ENCODE assay signal across 17 mouse cellular contexts in the genomic region with DNA sequence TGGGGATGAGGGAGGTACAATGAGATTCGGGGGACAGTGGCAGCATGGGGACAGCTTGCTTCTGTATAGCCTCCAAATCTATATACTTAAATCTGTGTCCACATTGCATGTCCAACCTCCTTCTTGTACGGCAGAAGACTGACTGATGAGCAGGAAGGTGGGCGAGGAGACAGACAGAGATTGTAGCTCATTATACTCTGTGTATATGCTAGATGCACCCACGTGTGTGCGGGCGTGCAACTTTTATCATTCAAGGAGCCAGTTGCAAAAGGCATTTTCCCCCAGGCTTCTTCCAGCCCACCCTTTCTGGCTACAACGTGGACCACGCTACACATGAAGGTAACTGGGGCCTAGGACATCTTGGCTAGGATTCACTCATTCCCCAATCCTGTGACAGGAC.
DNase-seq lines count a peak whose midpoint lies in the region; ATAC-seq and TF ChIP-seq lines count a peak whose summit lies in the region.
"Had no signal": no experiment of that assay in that cellular context is flagged by ENCODE, and none has a peak within 500 bp of the region (broad histone marks: within the 10 kb centered on the region; RNA-seq: fewer than 3 reads in every experiment).

No protein-coding gene starts in this region.

- no peaks in the 10 kb centered on the region for H3K9me3 ChIP-seq in intestine, postnatal 0 days (ENCODE audit: control insufficient read depth)
- no peaks in the 10 kb centered on the region for H3K9me3 ChIP-seq in intestine, embryonic 16.5 days (ENCODE audit: control insufficient read depth, low read length)
- H3K9me3 ChIP-seq in MEL (replicated peaks; ENCODE audit: insufficient read depth, low read length), result no peaks in the 10 kb centered on the region
- no peaks in the 10 kb centered on the region for H3K9me3 ChIP-seq in embryonic facial prominence, embryonic 10.5 days
- no peaks in the 10 kb centered on the region for H3K9me3 ChIP-seq in liver, embryonic 16.5 days (replicated peaks; ENCODE audit: control insufficient read depth, low read length)
- H3K9me3 ChIP-seq: embryonic facial prominence, embryonic 13.5 days; forebrain, embryonic 15.5 days; limb, embryonic 12.5 days; midbrain, embryonic 13.5 days; neural tube, embryonic 12.5 days had no signal

- TF ChIP-seq POLR2A in MEL (IDR thresholded peaks at IDR 0.05; ENCODE audit: control insufficient read depth in 1 of 2, insufficient read depth in 1 of 2, low read depth in 1 of 2, low read length in 2 of 2, poor library complexity in 1 of 2), result no peak

- no peak overlapping the region for H3K4me3 ChIP-seq in intestine, postnatal 0 days (ENCODE audit: low read depth, low read length)
- no peak overlapping the region for H3K4me3 ChIP-seq in intestine, embryonic 16.5 days (ENCODE audit: low read length)
- no peak overlapping the region for H3K4me3 ChIP-seq in MEL (ENCODE audit: control insufficient read depth in 1 of 2, insufficient read depth in 1 of 2, low read depth in 2 of 2, low read length in 2 of 2)
- H3K4me3 ChIP-seq in embryonic facial prominence, embryonic 10.5 days, result no peak overlapping the region
- peak overlapping the region; percentile 51 for H3K4me3 ChIP-seq in liver, embryonic 16.5 days (ENCODE audit: low read depth, low read length)
- H3K4me3 ChIP-seq: embryonic facial prominence, embryonic 13.5 days; forebrain, embryonic 15.5 days; limb, embryonic 12.5 days; midbrain, embryonic 13.5 days; neural tube, embryonic 12.5 days had no signal

- no peak for ATAC-seq in intestine, postnatal 0 days
- no peak for ATAC-seq in intestine, embryonic 16.5 days
- ATAC-seq in liver, embryonic 16.5 days (ENCODE audit: low read depth), result no peak
- ATAC-seq: forebrain, embryonic 15.5 days; midbrain, embryonic 13.5 days had no signal

- peak overlapping the region; percentile 15; the same call in 1 of the 2 replicates for H3K27ac ChIP-seq in intestine, postnatal 0 days (ENCODE audit: low read depth, low read length)
- H3K27ac ChIP-seq in intestine, embryonic 16.5 days (ENCODE audit: low read length), result no peak overlapping the region
- H3K27ac ChIP-seq in MEL (ENCODE audit: control insufficient read depth, low read depth, low read length), result peak overlapping the region; percentile 43
- H3K27ac ChIP-seq in embryonic facial prominence, embryonic 10.5 days (replicated peaks), result 0 out of 2 replicates have a peak overlapping the region, but pooled peaks have one; percentile 46
- peak overlapping the region; percentile 97 for H3K27ac ChIP-seq in liver, embryonic 16.5 days (ENCODE audit: low read length)
- H3K27ac ChIP-seq: embryonic facial prominence, embryonic 13.5 days; forebrain, embryonic 15.5 days; limb, embryonic 12.5 days; midbrain, embryonic 13.5 days; neural tube, embryonic 12.5 days had no signal

- no peak for TF ChIP-seq EP300 in MEL (IDR thresholded peaks at IDR 0.05; ENCODE audit: low read depth in 1 of 2, low read length in 2 of 2)

- H3K4me2 ChIP-seq in intestine, postnatal 0 days (replicated peaks; ENCODE audit: low read depth), result no peak overlapping the region
- no peak overlapping the region for H3K4me2 ChIP-seq in intestine, embryonic 16.5 days (ENCODE audit: low read depth, low read length)
- peak overlapping the region; percentile 61 for H3K4me2 ChIP-seq in liver, embryonic 16.5 days (ENCODE audit: low read depth, low read length)
- H3K4me2 ChIP-seq: embryonic facial prominence, embryonic 13.5 days; forebrain, embryonic 15.5 days; limb, embryonic 12.5 days; midbrain, embryonic 13.5 days; neural tube, embryonic 12.5 days had no signal

- no peaks in the 10 kb centered on the region for H3K27me3 ChIP-seq in intestine, postnatal 0 days (replicated peaks; ENCODE audit: control insufficient read depth, insufficient read depth, low read length)
- H3K27me3 ChIP-seq in intestine, embryonic 16.5 days (replicated peaks; ENCODE audit: control insufficient read depth, insufficient read depth, low read length), result no peaks in the 10 kb centered on the region
- no peaks in the 10 kb centered on the region for H3K27me3 ChIP-seq in MEL (ENCODE audit: control insufficient read depth in 1 of 2, insufficient read depth in 2 of 2, low read length in 2 of 2)
- no peaks in the 10 kb centered on the region for H3K27me3 ChIP-seq in embryonic facial prominence, embryonic 10.5 days (replicated peaks; ENCODE audit: low read depth, poor library complexity, severe bottlenecking)
- H3K27me3 ChIP-seq in liver, embryonic 16.5 days (ENCODE audit: control insufficient read depth, insufficient read depth, low read depth, low read length), result no peaks in the 10 kb centered on the region
- H3K27me3 ChIP-seq: embryonic facial prominence, embryonic 13.5 days; forebrain, embryonic 15.5 days; limb, embryonic 12.5 days; midbrain, embryonic 13.5 days; neural tube, embryonic 12.5 days had no signal

- no peaks in the 10 kb centered on the region for H3K4me1 ChIP-seq in intestine, postnatal 0 days (replicated peaks; ENCODE audit: control insufficient read depth, insufficient read depth, low read length)
- peaks cover 7% of the 10 kb centered on the region; the same call in 1 of the 2 replicates for H3K4me1 ChIP-seq in intestine, embryonic 16.5 days (ENCODE audit: control insufficient read depth, insufficient read depth, low read length)
- H3K4me1 ChIP-seq in MEL (ENCODE audit: control insufficient read depth in 1 of 2, insufficient read depth in 2 of 2, low read length in 2 of 2), result peaks cover 16 to 42% of the 10 kb centered on the region in 2 experiments
- peaks cover 35% of the 10 kb centered on the region for H3K4me1 ChIP-seq in embryonic facial prominence, embryonic 10.5 days
- peaks cover 83% of the 10 kb centered on the region for H3K4me1 ChIP-seq in liver, embryonic 16.5 days (ENCODE audit: control insufficient read depth, low read depth, low read length)

- H3K9ac ChIP-seq in intestine, postnatal 0 days (ENCODE audit: low read depth, low read length), result no peak overlapping the region
- no peak overlapping the region for H3K9ac ChIP-seq in intestine, embryonic 16.5 days (ENCODE audit: low read depth, low read length)
- peak overlapping the region; percentile 29; the same call in 1 of the 2 replicates for H3K9ac ChIP-seq in MEL (ENCODE audit: control insufficient read depth, low read depth, low read length, poor library complexity, severe bottlenecking)
- peak overlapping the region; percentile 64 for H3K9ac ChIP-seq in liver, embryonic 16.5 days (ENCODE audit: low read depth, low read length)
- H3K9ac ChIP-seq: embryonic facial prominence, embryonic 13.5 days; forebrain, embryonic 15.5 days; limb, embryonic 12.5 days; midbrain, embryonic 13.5 days; neural tube, embryonic 12.5 days had no signal

- no peak for DNase-seq in MEL (ENCODE audit: low read depth, low spot score)
- no peak for DNase-seq in embryonic facial prominence, embryonic 10.5 days (ENCODE audit: low spot score)
- DNase-seq in spleen, adult 12 weeks (ENCODE audit: low spot score), result no peak
- no peak for DNase-seq in adrenal gland, postnatal 10 days
- DNase-seq: cerebellum, postnatal 14 days; heart, postnatal 4 days; kidney, adult 11 months; kidney, postnatal 36 days; lung, postnatal 10 days had no signal

- peaks cover 2% of the 10 kb centered on the region; the same call in 1 of the 2 replicates for H3K79me2 ChIP-seq in MEL (ENCODE audit: control insufficient read depth, insufficient read depth, low read length, poor library complexity)

- TF ChIP-seq RAD21 in MEL (IDR thresholded peaks at IDR 0.05; ENCODE audit: low read depth, low read length), result no peak

- H3K36me3 ChIP-seq in intestine, postnatal 0 days (ENCODE audit: control insufficient read depth, insufficient read depth), result peaks cover 47% of the 10 kb centered on the region
- peaks cover 4% of the 10 kb centered on the region; the same call in 1 of the 2 replicates for H3K36me3 ChIP-seq in intestine, embryonic 16.5 days (ENCODE audit: control insufficient read depth, insufficient read depth, low read length)
- peaks cover 0 to 36% of the 10 kb centered on the region in 2 experiments; a peak in 2 of 4 replicates for H3K36me3 ChIP-seq in MEL (ENCODE audit: control insufficient read depth in 1 of 2, insufficient read depth in 2 of 2, low read length in 2 of 2)
- H3K36me3 ChIP-seq in embryonic facial prominence, embryonic 10.5 days (replicated peaks), result 0 out of 2 replicates have a peak, but pooled peaks cover 11% of the 10 kb centered on the region
- no peaks in the 10 kb centered on the region for H3K36me3 ChIP-seq in liver, embryonic 16.5 days (ENCODE audit: control insufficient read depth, insufficient read depth)
- H3K36me3 ChIP-seq: forebrain, embryonic 15.5 days; midbrain, embryonic 13.5 days had no signal

- WGBS in intestine, postnatal 0 days, result 88% methylated on average over 8 of the region's 8 CpGs
- 87% methylated on average over 8 of the region's 8 CpGs for WGBS in intestine, embryonic 16.5 days
- WGBS in embryonic facial prominence, embryonic 10.5 days, result 92% methylated on average over 8 of the region's 8 CpGs
- WGBS in liver, embryonic 16.5 days (ENCODE audit: insufficient replicate concordance), result 63% methylated on average over 8 of the region's 8 CpGs

- no peak for TF ChIP-seq CTCF in intestine, postnatal 0 days (IDR thresholded peaks at IDR 0.05; ENCODE audit: low read depth)
- no peak for TF ChIP-seq CTCF in MEL (IDR thresholded peaks at IDR 0.05 in 2 of 3, conservative IDR thresholded peaks at IDR 0.05 in 1 of 3; ENCODE audit: control insufficient read depth in 1 of 3, insufficient read depth in 1 of 3, low read depth in 2 of 3, low read length in 3 of 3, poor library complexity in 1 of 3, severe bottlenecking in 1 of 3)

TF ChIP-seq in MEL, 35 proteins besides CTCF, POLR2A, EP300 and RAD21:
- no peak for TF ChIP-seq ETS1 (IDR thresholded peaks at IDR 0.05; ENCODE audit: low read depth, low read length)
- no peak for TF ChIP-seq TCF12 (IDR thresholded peaks at IDR 0.05; ENCODE audit: low read depth, low read length)
- TF ChIP-seq SIN3A (IDR thresholded peaks at IDR 0.05; ENCODE audit: low read length), result no peak
TF ChIP-seq in MEL: peak in this region for 0.

Comparison
In these comparisons a context has a peak if more than half of its experiments do, and no peak if none do; other contexts are left out.
1. H3K9ac ChIP-seq: peak in MEL (single experiment) and liver, embryonic 16.5 days (single experiment); none in intestine, postnatal 0 days (single experiment) and intestine, embryonic 16.5 days (single experiment).